Mouse (Mus musculus): ENCODE results near the gene Atxn1l.
A peak's percentile ranks its signal among the peaks of the same experiment; 100 is the strongest.

Gene Atxn1l

DNA sequence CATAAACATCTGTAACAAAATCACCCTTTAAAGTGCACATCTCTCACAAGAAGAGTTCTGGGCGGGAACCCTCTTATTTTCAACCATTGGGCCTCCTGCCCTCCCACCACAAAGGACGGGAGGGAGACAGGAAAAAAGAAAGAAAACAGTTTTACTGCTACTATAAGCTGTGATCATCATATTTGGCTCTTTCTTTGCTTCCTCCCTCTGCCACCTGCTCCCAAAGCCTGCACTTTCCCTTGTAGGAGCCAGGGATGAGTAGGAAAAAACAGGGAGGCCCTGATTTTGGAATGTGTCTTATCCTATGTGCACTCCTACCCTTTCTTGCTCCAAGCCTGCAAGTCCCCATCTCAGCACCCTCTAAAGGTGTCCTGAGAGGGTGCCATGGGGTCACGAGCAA, 6.5 kb downstream of the Atxn1l start:
- no peak for DNase-seq (ENCODE audit: low read depth, low spot score)

GRCm38 (mm10) chr8:109725106-109725505, 12.4 kb downstream of the Atxn1l start:
- no peak for DNase-seq (ENCODE audit: low read depth, low spot score)

DNA sequence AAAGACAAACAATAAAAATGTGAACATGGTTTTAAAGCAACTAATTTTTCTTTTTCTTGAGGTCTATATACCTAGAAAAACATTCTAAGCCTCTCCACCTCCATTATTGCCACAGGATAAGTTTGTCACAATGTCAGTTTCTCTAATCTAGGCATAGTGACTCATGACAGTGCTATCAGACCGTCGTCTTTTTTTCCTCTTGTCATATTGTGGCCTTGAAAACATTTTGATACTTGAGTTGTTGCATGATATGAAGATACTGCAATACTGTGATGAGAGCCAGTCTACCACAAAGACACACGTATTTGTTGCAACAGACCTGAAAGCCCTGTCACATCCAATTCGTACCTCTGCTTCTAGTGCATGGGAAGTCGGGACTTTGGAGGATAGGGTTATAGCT, 22.6 kb downstream of the Atxn1l start:
- DNase-seq (ENCODE audit: low read depth, low spot score), result no peak

GRCm38 (mm10) chr8:109712521-109712920, 25.0 kb downstream of the Atxn1l start:
- no peak for DNase-seq (ENCODE audit: low read depth, low spot score)

- DNase-seq (ENCODE audit: low read depth, low spot score), result no peak
Measured at GRCm38 (mm10) chr8:109707921-109708320, 29.6 kb downstream of the Atxn1l start.

DNA sequence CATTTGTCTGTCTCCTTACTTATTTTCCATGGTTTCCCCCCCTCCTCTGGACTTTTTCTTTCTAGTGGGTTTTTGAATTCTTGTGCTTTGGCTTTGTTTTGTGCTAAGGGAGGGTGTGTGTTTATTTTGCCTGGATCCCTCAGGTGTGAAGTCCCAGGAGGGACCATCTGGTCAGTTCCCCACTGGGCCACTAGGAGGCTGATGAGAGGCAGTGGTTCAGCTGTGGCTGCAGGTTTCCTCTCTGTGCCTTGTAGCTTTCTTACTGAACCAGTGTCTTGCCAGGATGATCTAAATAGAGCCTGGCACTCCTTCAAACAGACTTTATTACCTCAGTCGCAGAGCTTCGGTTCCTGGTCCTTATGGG, 30.7 kb downstream of the Atxn1l start:
- peak; percentile 54 for DNase-seq (ENCODE audit: low read depth, low spot score)

DNA sequence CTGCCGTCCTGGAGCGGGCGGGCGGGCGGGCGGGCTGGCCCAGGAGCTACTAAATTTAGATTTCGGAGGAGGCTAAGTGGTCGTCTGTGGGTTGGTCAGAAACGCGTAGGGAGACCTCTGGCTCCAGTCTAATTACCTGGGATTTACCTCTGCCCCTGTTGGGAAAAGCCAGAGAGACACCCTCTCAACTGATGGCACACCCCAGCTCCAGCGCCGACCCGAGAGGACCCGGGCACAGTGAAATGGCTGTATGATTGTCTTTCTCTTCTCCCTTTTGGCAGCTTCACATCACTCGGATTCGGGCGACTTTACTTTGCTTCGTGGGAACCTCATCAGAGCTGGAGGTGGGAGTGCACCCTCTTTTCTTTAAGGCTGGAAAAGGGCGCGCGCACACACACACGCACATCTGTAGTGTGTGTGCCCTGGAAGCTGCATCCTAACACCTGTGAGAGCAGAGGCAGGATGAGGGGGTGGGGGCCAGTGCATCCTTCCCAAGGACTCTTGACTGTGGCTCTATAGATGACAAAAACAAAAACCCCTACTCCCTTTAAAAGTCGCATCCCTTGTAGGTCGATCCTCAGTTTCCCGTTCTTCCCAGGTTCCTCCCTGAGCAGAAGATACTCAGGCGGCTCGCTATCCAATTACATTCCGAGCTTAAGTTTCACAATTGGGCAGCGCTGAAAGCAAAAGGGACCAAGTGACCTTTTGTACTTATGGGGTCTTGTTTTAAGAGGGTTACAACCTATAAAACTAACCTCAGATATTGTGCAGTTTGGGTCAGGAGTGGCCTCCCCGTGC, 31.3 kb downstream of the Atxn1l start:
- DNase-seq (ENCODE audit: low read depth, low spot score), result no peak

DNA sequence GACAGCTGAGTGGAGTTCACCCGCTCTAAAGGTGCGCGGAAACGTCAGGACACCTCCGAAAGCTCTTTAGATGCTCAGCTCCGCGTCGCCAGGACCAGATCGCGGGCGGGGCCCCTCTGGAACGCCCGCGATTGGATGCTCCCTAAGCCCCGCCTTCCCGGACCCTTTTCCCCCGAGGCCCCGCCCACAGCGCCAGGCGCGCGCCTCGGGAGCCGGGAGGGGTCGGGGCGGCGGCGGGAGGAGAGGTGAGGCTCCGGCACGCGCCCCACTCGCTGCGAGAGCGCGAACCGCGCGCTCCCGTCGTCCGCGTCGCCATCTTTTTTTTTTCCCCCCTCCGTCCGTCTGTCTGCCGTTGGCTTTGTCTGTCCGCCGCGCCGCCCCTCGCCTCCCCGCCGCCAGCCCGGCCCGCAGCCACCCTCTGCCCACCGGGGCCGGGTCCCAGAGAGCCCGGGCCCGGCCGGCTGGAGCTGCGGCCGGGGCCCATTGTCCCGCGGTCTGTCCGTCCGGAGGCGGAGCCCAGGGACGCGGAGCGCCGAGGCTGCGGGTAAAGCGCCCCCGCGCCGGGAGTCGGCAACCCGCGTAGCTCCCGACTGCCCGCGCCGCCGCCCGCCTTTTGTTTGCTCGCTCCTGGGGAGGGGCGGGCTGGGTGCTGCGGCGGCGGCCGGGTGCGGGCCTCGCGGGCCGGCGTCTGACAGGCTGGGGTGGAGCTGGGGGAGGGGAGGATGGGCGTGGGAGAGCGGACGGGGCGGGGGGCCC, 32.0 kb downstream of the Atxn1l start, which contains the start of gene Zfp821:
TSS of gene Zfp821 (plus strand) at position 227 of the 756 bp plus-strand sequence.
- peak; percentile 89 for DNase-seq (ENCODE audit: low read depth, low spot score)

DNA sequence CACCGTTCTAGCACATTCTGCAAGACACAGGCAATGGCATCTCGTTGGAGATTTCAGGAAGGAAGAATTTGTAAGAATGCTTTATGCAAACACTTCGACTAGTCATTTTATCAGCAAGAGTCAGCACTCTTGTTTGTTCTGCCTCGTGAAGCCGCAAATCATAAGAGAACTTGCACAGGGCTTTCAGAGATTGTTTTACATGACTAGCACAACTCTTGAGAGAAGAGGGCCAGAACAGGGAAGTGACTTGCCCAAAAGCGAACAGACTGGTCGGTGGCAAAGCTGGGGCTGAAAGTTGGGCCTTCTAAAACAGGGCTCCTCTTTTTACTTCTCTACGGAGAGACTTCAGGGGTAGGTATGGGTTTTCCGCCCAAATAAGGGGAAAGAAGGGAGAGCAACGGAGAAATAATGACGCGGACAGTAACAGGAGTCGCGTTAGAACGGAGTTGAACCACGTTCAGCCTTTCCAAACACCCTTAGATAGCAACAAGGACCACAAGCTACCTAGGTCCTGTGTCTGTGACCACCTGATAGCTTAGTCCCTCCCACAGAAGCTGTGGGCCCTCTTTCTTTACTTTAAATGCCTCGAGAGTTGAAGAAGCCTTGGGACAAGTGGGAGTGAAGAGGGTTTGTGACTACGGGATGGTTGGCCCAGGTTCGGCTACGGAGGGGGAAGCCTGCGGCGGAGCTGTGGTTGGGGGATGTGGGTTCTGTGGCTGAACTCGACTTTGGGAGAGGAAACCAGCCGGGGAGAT, 32.8 kb downstream of the Atxn1l start:
- no peak for DNase-seq (ENCODE audit: low read depth, low spot score)

DNA sequence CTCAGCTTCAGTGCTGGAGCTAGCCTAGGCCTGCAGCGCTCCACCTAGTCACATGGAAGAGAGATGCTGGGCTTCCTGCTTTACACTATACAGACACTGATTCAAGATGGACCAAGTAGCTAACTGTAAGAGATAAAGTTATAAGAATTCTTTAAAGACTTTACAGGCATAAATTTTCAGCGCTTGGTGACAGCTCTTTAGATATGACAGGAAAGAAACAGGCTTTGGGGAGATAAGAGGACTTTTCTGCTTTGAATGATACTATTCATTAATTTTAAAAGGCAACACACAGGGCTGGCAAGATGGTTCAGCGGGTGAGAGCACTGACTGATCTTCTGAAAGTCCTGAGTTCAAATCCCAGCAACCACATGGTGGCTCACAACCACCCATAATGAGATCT, 39.1 kb downstream of the Atxn1l start:
- DNase-seq (ENCODE audit: low read depth, low spot score), result no peak

- no peak for DNase-seq (ENCODE audit: low read depth, low spot score)
Measured at GRCm38 (mm10) chr8:109697754-109698153, 39.8 kb downstream of the Atxn1l start.

GRCm38 (mm10) chr8:109694154-109694553, 43.4 kb downstream of the Atxn1l start:
- DNase-seq (ENCODE audit: low read depth, low spot score), result no peak

DNA sequence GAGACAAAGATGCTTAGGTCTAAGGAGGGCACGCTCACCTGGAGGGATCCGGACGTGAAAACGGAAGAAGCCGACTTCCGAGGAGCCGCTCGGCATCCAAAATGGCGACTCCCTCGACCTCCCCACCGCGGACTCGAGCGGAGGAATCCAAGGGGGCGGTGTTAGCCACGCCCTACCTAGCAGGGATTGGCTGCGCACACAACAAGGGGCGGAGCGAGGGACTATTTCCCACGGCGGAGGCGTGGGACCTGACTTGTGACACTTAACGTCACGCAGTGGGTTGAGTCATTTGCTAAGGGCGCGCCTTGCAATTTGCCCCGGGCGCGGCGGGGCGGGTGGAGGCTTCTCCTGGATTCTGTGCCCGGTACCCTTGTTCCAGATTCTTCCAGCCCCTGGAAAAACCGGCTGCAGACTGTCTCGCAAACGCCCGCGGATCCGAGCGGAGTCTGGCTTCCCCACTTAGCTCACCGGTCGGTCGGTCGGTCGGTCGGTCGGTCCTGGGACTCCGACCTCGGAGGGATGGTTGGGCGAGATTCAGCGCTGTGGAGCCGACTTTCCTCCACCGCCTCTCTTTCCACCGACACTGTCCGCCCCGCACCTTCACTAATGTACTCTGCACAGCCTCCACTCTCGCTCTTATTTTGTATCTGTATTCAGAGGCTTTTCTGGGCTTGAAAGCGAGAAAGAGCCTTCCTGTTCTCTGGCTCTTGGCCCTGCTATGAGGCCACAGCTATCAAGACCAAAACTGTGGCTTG, 44.2 kb downstream of the Atxn1l start, which contains the start of gene Ist1:
TSS of gene Ist1 (minus strand) at position 115 of the 755 bp plus-strand sequence.
- DNase-seq (ENCODE audit: low read depth, low spot score), result peak; percentile 98

DNA sequence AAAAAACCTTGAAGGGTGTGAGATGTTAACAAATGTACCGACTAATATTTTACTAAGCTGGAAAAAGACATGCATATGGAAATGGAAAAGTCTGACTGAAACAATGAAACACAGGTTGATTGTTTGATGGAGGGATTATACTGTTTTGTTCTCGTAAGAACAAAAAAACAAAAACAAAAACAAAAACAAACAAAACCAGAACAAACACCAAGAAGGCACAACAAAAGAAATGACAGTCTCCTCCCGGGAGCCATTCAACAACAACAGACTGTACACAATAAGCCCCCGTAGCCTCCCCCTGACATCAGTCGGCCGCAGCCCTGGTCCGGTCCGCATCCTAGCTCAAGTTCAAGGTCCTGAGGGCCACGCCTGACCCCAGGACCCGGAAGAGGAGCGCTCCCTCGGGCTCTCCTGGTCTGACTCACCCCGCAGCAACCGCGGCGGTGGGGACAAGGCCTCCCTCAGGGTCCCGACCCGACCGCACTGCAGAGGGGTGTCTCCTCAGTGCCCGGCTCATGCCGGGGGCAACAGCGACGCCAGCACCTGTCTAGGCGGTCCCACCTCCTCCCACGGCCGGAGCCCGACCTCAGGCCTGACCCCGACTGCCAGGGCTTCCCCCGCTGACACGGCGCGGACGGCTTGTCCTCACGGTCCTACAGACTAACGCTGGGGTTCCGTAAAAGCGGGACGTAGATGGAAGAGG, 44.9 kb downstream of the Atxn1l start:
- no peak for DNase-seq (ENCODE audit: low read depth, low spot score)

DNA sequence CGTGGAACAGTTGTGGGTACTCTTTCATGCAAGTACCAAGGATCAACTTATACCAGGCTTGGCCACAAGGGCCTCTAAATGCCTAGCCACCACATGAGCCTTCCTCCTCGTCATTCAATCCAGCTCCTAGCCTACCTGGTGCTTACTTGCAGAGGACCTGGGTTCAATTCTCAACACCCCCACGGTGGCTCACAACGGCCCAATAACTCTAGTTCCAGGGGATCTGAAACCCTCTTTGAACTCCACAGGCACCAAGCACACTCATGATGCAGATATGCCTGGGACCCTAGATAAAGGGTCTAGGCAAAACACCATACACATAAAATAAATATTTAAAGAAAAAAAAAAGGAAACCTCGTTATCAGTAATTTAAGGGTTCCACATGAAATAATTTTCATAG, 45.8 kb downstream of the Atxn1l start:
- DNase-seq (ENCODE audit: low read depth, low spot score), result no peak

DNA sequence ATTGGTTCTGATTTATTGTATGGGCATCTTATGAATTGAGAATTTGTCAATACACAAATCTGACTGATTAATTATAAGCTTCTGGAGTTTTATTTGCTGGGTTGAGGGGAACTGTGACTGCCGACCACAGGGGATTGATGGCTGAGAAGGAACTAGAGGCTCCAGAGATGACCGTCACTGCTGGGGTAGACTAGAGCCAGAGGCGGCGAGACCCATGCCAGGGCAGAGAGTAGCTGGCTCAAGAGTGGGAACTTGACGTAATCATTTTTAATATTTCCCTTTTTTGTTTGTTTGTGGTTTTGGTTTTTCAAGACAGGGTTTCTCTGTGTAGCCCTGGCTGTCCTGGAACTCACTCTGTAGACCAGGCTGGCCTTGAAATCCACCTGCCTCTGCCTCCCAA, 50.3 kb downstream of the Atxn1l start:
- no peak for DNase-seq (ENCODE audit: low read depth, low spot score)

DNA sequence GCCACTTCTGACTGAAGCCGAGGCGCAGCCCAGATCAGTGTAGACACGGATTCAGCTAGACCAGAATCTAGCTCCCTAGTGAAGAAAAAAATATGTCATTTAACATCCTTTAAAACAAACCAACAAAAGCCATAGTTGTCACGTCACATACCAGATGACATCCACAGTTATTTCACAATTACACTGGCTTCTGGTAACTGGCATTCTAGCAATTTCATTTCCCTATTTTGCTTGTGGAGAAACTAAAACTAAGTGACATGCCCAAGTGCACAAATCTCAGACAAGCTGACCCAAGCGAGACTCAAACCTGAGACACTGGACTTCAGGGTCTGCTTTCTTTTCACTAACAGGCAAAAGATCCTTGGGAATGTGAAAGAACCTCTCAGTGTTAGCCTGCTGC, 55.4 kb downstream of the Atxn1l start:
- no peak for DNase-seq (ENCODE audit: low read depth, low spot score)

- DNase-seq (ENCODE audit: low read depth, low spot score), result no peak
Measured at GRCm38 (mm10) chr8:109681535-109681934, 56.0 kb downstream of the Atxn1l start.
